Mouse (Mus musculus) spleen, adult 18-20 months (tissue): Measurements from ENCODE around the gene Mbtps1.

Experiments used
- DNase-seq, 2 experiments: peaks; one replicate each; pipeline ENCODE4 v3.0.0; 2022; ENCODE audit warnings: mixed read lengths in 2 of 2

Mbtps1 gene

GRCm38 (mm10) chr8:119557821-119558602 lies 523 bp downstream of the Mbtps1 start:
- no peak for DNase-seq

GRCm38 (mm10) chr8:119557132-119557531 lies 1.4 kb downstream of the Mbtps1 start:
- no peak for DNase-seq

GRCm38 (mm10) chr8:119555861-119556260 lies 2.7 kb downstream of the Mbtps1 start:
- DNase-seq: no peak

- DNase-seq: no peak
Measured at GRCm38 (mm10) chr8:119552967-119553366, 5.6 kb downstream of the Mbtps1 start.

- no peak for DNase-seq
Measured at GRCm38 (mm10) chr8:119548560-119549113, 9.9 kb downstream of the Mbtps1 start.

DNA sequence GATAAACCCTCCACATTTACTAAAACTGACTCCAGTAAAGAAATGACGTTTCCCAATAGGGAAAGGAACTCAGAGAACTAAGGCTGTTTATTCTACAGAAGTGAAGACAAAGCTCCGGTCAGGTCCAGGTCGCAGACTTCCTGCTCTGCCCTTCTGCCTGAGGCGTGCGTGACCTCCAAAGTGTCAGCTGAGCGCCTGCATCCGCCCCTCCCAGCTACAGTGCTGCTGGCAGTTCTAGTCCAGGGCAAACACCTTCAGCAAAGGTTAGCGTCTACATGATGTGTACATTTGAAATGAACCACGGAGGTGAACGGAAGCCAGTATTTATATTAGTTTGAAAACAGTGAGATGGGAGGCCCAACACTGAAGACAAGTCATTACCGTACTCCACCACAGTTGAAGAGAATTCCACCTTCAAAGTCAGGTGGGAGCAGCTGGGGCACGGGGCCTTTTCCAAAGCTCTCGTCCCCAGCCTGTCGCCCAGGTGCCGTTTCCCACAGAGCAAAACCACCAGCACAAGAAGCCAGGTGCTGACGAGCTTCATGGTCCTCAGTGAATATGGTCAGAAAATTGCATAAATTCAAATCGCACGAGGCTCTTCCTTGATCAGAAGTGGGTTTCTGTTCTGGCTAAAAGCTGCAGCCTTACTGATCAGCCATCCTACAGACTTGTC lies 11.4 kb downstream of the Mbtps1 start:
- no peak for DNase-seq

DNA sequence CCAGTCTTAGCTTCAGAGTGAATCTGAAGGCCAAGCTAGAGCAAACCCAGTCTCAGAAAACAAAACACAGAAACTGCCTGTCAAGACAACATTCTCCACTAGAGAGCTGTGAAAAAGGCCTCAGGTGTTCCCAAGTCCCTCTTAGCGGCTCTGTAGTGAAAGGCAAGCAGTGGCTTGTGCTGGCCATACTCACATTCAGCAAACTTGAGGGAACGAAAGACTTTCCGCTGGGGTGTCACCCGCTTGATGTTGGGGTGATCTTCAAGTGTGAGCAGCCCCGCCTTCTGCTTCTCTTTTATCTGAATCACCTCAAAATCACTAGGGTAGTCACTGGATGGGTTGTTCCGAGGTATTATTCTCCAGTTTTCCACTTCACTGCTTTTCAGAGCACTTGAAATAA lies 12.7 kb downstream of the Mbtps1 start:
- no peak for DNase-seq

DNA sequence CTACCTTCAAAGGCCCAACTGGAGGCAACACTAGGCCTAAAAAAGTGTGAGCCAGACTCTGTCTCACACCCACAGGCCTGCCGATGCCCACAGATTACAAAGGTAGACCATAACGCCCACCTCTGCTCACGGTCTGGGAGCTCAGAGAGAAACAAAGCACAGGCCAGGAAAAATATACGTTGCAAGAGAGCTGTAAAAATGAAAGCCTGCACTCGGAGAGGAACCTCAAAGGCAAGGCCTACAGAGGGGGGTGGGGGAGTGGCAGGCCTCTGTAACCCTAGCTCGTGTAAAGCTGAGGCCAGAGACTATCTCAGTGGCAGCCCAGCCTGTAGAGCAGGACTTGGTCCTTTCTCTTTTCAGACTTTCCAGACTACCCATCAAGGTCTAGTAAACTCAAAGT lies 13.4 kb downstream of the Mbtps1 start:
- DNase-seq: no peak

DNA sequence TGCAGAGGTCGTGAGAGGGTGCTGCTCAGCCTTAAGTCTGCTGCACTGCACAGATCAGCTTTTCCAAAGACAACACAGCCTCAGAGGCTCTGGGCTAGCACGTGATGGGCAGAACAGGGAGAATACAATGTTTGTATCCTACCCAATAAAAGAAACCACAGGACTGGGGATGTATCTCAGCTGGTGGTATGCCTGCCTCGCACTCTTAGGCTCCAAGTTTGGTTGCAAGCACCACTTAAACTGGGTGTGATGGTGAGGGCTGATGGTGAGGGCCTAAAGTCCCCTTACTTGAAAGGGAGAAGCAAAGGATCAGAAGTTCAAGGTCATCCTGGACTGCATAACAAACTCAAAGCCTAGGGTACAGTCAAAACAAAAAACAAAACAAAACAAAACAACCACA lies 13.9 kb downstream of the Mbtps1 start:
- DNase-seq: no peak

DNA sequence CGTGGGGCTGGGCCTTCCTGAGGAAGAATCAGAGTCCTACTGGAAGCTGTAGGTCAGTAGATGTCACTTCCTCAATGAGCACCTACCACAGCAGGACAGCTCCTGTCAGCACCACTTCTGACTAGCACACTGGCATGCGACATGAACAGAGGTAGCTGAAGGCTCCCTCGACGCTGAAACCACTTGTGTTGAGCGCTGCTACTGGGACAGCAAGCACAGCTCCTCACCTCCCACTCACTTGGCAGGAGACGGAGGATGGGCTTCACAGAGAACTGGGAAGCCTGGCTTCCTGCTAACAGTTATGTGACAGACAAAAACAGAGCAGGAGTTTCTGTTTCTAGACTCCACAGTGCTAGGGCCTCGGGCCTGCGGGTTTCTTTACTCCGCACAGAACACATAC lies 26.6 kb downstream of the Mbtps1 start:
- DNase-seq: no peak

- no peak for DNase-seq
Measured at GRCm38 (mm10) chr8:119531397-119531796, 27.1 kb downstream of the Mbtps1 start.

DNA sequence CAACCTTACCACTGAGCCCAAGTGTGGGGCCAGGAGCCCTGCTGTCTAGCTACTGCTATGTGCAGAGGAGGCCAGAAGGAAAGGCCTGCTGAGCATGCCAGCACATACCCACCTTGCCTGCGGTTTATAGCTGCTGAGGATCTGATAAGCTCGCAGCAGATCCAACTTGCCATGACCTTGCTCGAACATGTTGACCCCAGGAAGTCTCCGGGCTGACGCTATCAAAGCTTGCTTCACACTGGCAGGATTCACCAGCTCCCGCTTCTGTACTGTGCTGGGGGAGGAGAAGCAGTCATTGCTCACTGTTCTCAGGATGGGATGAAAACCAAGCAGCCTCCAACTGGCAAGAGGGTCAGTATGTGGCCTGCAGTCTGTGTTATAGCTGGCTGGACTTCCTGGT lies 27.6 kb downstream of the Mbtps1 start:
- no peak for DNase-seq

DNA sequence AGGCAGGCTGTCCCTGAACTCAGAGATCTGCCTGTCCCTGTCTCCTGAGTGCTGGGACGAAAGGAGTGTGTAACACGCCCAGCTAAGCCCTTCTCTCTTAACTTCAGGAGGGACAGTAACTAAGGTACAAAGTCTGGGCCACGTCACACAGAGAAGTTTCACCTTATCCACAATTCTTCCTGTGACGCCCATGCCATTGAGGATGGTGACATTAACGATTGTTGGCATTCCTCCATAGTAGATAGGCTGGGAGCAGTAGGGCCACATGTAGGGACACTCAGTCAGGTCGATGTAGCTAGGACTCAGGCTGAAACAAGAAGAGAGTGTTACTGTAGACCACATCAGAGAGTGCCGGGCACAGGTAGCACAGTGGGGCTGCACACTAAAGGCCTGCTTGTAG lies 29.8 kb downstream of the Mbtps1 start:
- DNase-seq: no peak

- DNase-seq: no peak
Measured at GRCm38 (mm10) chr8:119520102-119520501, 38.4 kb downstream of the Mbtps1 start.

- DNase-seq: no peak
Measured at GRCm38 (mm10) chr8:119516674-119517073, 41.9 kb downstream of the Mbtps1 start.

DNA sequence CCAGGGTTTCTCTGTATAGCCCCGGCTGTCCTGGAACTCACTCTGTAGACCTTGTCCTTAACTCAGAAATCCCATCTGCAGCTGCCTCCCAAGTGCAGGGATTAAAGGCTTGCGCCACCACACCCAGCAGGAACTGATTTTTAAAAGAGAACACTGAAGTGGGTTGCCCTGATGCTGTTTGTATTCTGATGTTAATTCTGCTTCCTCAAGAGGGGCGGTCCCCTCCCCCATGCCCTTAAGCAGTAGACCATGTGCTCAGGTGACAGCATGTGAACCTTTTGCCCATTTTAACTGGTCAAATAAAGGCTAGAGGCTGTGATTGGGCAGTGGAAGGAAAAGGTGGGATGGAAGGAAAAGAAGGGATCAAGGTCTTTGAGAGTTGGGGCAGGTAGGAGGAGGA lies 42.8 kb downstream of the Mbtps1 start:
- DNase-seq: no peak

DNA sequence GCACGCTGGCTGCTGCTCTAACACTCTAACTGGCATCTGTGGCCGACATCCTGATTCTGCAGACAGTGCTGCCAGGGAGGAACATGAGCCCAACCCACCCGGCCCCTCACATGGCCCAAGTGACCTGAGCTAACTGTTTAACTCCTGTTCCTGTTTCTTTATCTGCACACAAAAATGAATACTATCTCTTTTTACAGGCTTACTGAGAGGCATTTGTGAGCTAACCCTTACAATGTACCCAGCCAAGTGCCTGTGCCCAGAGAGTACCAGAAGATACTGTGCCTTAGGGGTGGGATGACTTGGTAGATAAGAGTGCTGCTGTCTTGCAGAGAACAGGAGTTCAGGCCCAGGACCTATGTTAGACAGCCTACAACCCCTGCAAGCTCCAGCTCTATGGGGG lies 43.6 kb downstream of the Mbtps1 start:
- no peak for DNase-seq

DNA sequence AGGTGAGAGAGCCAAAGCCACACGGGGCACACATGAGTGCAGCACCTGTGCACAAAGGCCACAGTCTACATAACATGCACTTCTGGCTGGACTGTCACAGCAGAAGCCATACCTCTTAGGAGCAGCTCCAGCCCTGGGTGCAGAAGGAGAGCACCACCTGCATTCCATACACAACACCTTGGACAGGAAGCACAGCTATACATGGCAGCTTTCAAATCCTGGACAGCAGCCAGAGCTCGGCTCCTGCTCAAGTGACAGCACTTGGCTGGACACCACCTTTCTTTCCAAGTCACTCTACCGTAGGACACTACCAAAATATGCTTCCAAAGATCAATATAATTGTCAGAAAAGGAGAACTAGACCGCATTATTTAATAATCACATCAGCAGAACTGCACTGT lies 45.1 kb downstream of the Mbtps1 start:
- no peak for DNase-seq

- DNase-seq: no peak
Measured at GRCm38 (mm10) chr8:119511722-119512121, 46.8 kb downstream of the Mbtps1 start.

GRCm38 (mm10) chr8:119510471-119510870 lies 48.1 kb downstream of the Mbtps1 start:
- DNase-seq: no peak

GRCm38 (mm10) chr8:119506106-119506505 lies 52.4 kb downstream of the Mbtps1 start:
- DNase-seq: no peak

- DNase-seq: no peak
Measured at GRCm38 (mm10) chr8:119505488-119505887, 53.0 kb downstream of the Mbtps1 start.

DNA sequence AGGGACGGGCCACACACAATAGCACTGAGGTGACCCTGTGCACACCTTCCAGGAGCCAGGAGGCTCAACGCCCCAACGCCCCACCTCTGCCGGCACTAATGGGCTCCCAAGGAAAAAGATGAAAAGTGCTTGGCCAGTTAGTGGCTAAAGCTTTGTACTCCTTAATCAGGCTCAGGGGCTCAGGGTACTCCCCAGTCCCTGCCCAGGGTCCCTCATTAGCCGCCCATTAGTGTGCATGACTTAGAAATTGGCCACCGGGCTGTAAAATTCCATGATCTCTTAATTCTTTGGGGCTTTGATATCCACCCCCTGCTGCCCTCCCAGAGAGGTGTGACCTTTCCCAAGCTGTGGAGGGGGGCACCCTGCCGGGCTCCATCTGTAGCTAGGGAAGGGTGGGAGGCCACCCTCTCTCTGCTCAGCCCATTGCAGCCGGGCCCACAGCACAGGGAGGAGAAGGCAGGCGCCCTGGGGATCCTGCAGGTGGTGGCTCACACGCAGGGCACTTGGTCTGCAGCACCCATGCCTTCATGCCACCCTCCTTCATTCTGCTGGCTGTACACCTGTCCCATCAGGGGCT lies 55.3 kb downstream of the Mbtps1 start:
- DNase-seq: no peak

- DNase-seq: no peak
Measured at GRCm38 (mm10) chr8:119502111-119502510, 56.4 kb downstream of the Mbtps1 start.
